Mouse (Mus musculus): Measurements from ENCODE around the gene Gripap1. TPM values are rescaled to one million over a fixed set of nuclear protein-coding genes. Genes with fewer than 3 reads are reported as not detected.
A peak's percentile ranks its signal among the peaks of the same experiment; 100 is the strongest.

The Gripap1 gene
- polyA plus RNA-seq, 1 experiment from 2014 or later: 61.5 TPM

DNA sequence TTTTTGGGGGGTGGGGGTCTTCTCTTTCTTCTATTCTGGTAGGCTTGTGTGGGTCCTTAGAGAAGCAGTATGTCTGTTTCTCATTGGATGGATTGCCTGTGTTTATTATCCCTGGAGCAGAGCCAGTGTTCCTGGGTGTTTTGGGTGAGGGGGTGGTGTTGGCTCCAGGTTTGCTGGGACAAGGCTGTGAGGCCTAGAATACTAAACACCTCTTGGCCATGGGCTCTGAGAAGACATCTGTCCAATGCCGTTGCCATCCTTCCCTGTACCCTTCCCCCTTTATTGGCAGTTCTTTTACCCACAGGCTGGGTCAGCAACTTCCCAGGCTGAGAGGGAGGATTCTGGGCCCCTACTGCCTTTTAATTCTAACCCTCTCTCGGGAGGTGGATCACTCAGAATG, 58.3 kb downstream of the Gripap1 start:
- 56% methylated on average over 2 of the region's 2 CpGs for WGBS
- no peak overlapping the region for H3K4me3 ChIP-seq (ENCODE audit: low read length)
- H3K4me1 ChIP-seq (ENCODE audit: control insufficient read depth, insufficient read depth, low read depth, low read length): peaks cover 18% of the 10 kb centered on the region
- peak; percentile 90 for ATAC-seq
- no peaks in the 10 kb centered on the region for H3K27me3 ChIP-seq (replicated peaks; ENCODE audit: control insufficient read depth, insufficient read depth, low read length)
- H3K36me3 ChIP-seq (ENCODE audit: control insufficient read depth, insufficient read depth, low read length): no peaks in the 10 kb centered on the region
- H3K4me2 ChIP-seq (ENCODE audit: low read length): no peak overlapping the region
- H3K9me3 ChIP-seq (ENCODE audit: control insufficient read depth, low read length): no peaks in the 10 kb centered on the region
- H3K27ac ChIP-seq (ENCODE audit: low read depth, low read length): no peak overlapping the region
- no peak overlapping the region for H3K9ac ChIP-seq (ENCODE audit: low read depth, low read length)

DNA sequence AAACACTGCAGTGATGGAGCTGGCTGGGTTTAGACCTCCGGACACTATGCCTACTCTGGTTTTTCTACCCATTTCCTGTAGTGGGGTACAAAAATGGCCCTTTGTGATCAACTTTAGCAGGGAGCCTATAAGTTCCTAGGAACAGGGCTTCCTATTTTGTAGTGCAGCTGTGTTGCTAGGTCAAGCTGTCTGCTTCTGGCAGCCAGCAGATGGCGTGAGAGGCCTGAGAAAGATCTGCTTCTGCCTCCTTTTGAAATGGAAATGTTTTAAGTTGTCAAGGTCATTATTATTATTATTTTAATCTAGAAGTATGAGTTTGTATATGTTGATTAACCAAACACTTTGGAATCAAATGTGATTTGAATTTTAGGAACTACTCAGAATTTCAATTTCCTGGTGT, 65.0 kb downstream of the Gripap1 start:
- 50% methylated on average over 2 of the region's 2 CpGs for WGBS
- Histone ChIP-seq H3K4me2 (ENCODE audit: low read length) (no peak overlapping the region), H3K9me3 (ENCODE audit: control insufficient read depth, low read length) (no peaks in the 10 kb centered on the region), H3K36me3 (ENCODE audit: control insufficient read depth, insufficient read depth, low read length) (no peaks in the 10 kb centered on the region), H3K27me3 (replicated peaks; ENCODE audit: control insufficient read depth, insufficient read depth, low read length) (no peaks in the 10 kb centered on the region), H3K27ac (ENCODE audit: low read depth, low read length) (no peak overlapping the region), H3K4me3 (ENCODE audit: low read length) (no peak overlapping the region), H3K4me1 (ENCODE audit: control insufficient read depth, insufficient read depth, low read depth, low read length) (no peaks in the 10 kb centered on the region), H3K9ac (ENCODE audit: low read depth, low read length) (no peak overlapping the region)
- no peak for ATAC-seq

DNA sequence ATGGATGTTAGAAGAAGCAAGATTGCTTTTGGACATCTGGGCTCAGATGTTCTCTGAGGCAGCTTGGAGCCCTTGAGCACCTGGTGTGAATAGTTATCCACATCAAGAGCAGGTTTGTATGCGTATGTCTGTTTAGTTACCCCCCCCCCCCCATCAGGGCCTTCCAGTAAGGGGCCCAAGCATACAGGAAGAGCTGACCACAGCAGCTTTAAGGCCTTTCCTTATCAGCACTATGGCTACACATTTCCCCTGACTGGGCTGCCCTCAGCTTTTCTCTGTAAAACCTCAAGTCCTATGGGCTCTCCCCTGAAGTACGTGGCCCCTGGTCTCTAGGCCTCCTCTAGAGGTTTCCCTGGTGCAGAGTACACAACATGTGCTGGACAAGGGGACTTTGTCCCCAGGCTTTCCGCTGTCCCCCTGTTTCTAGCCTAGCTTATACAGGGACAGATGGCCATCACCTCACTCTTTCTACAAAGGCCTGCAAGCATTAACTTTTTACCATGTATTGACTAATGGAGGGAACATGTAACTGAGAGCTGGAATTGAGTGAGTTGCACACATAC, 69.7 kb downstream of the Gripap1 start:
- Histone ChIP-seq H3K27me3 (replicated peaks; ENCODE audit: control insufficient read depth, insufficient read depth, low read length) (no peaks in the 10 kb centered on the region), H3K27ac (ENCODE audit: low read depth, low read length) (no peak overlapping the region), H3K4me3 (ENCODE audit: low read length) (no peak overlapping the region), H3K9me3 (ENCODE audit: control insufficient read depth, low read length) (no peaks in the 10 kb centered on the region), H3K4me1 (ENCODE audit: control insufficient read depth, insufficient read depth, low read depth, low read length) (no peaks in the 10 kb centered on the region), H3K9ac (ENCODE audit: low read depth, low read length) (no peak overlapping the region), H3K4me2 (ENCODE audit: low read length) (no peak overlapping the region), H3K36me3 (ENCODE audit: control insufficient read depth, insufficient read depth, low read length) (no peaks in the 10 kb centered on the region)
- WGBS: 92% methylated on average over 3 of the region's 3 CpGs
- ATAC-seq: no peak

DNA sequence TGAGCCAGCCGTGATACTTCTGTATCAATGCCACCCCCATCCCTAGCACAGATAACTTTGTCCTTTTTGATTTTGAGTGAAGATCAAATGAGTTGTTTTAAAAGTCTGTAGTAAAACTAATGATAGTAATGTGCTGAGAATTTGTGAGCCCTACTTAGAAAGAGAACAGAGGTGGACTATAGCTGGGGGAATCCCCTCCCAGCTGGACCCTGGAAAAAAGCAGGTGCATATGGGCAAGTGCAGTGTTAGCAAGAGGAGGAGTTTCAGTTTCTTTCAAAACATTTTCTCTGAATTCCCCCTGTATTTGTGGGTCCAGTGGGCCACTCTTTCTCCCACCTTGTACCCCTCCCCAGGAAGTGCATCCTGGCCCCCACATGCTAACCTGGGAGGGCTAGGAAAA, 73.6 kb downstream of the Gripap1 start:
- WGBS: 93% methylated on average over 1 of the region's 1 CpGs

DNA sequence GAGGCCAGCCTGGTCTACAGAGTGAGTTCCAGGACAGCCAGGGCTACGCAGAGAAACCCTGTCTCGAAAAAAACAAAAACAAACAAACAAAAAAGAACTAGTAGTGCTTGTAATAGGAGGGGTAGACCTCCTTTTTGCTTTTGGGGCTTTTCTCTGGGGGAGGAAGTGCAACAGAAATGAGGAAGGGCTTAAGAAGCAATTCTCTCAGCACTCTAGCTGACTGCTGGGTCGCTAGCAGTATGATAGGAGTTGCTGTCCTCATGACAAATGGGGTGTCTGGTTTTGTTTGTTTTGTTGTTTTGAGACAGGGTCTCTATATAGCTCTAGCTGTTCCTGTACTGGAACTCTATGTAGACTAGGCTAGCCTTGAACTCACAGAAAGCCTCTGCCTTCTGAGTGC, 75.0 kb downstream of the Gripap1 start:
- no peak overlapping the region for H3K9ac ChIP-seq (ENCODE audit: low read depth, low read length)
- no peak for ATAC-seq
- WGBS: 83% methylated on average over 3 of the region's 3 CpGs
- no peak overlapping the region for H3K4me2 ChIP-seq (ENCODE audit: low read length)
- no peaks in the 10 kb centered on the region for H3K27me3 ChIP-seq (replicated peaks; ENCODE audit: control insufficient read depth, insufficient read depth, low read length)
- H3K9me3 ChIP-seq (ENCODE audit: control insufficient read depth, low read length): no peaks in the 10 kb centered on the region
- no peak overlapping the region for H3K27ac ChIP-seq (ENCODE audit: low read depth, low read length)
- H3K36me3 ChIP-seq (ENCODE audit: control insufficient read depth, insufficient read depth, low read length): 0 out of 2 replicates have a peak, but pooled peaks cover 6% of the 10 kb centered on the region
- no peaks in the 10 kb centered on the region for H3K4me1 ChIP-seq (ENCODE audit: control insufficient read depth, insufficient read depth, low read depth, low read length)
- H3K4me3 ChIP-seq (ENCODE audit: low read length): no peak overlapping the region

More for the DNA sequence above, 73.6 kb downstream of the Gripap1 start:
- no peak overlapping the region for H3K4me2 ChIP-seq (ENCODE audit: low read length)
- H3K9me3 ChIP-seq (ENCODE audit: control insufficient read depth, low read length): no peaks in the 10 kb centered on the region
- H3K9ac ChIP-seq (ENCODE audit: low read depth, low read length): no peak overlapping the region
- no peak for ATAC-seq
- no peaks in the 10 kb centered on the region for H3K4me1 ChIP-seq (ENCODE audit: control insufficient read depth, insufficient read depth, low read depth, low read length)
- H3K36me3 ChIP-seq (ENCODE audit: control insufficient read depth, insufficient read depth, low read length): 0 out of 2 replicates have a peak, but pooled peaks cover 4% of the 10 kb centered on the region
- H3K27ac ChIP-seq (ENCODE audit: low read depth, low read length): no peak overlapping the region
- H3K27me3 ChIP-seq (replicated peaks; ENCODE audit: control insufficient read depth, insufficient read depth, low read length): no peaks in the 10 kb centered on the region
- H3K4me3 ChIP-seq (ENCODE audit: low read length): no peak overlapping the region

DNA sequence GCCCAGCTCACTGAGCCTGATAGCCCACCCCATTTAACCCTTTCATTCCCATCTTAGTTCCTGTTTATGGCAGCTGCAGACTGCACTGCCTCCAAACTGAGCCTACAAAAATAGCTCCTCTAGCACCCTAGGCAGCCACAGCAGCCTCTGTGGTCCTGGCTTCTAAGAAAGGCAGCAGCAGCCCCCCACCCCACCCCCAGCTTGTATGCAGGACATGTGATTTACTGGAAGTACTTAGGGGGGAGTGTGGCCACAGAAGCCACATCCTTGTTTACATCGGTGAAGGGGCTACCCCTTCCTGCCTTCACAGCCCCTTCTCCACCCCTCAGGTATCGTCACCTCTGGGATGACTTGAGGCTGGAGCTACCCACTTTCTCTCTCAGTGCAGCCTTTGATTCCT, 75.8 kb downstream of the Gripap1 start:
- no peak overlapping the region for H3K9ac ChIP-seq (ENCODE audit: low read depth, low read length)
- 70% methylated on average over 2 of the region's 2 CpGs for WGBS

DNA sequence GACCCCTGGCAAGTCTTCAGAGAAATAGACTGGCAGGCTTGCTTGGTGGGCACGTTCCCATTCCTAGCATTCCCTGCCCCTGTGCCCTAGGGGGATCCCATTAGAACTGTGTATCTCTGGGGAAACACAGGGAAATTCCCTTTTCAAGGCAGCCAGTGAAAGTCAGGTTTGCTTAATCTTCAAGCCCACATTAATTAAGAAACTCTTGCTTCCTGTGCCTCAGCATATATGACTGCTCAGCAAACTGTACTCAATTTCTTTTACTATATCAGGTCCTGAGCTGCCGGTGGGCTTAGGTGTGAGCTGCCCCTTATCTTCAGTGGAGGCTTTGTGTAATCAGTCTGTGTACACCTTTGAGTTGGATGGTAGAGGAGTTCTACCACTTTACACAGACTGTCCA, 76.2 kb downstream of the Gripap1 start:
- 69% methylated on average over 2 of the region's 2 CpGs for WGBS
- no peaks in the 10 kb centered on the region for H3K9me3 ChIP-seq (ENCODE audit: control insufficient read depth, low read length)
- H3K4me2 ChIP-seq (ENCODE audit: low read length): no peak overlapping the region
- H3K4me1 ChIP-seq (ENCODE audit: control insufficient read depth, insufficient read depth, low read depth, low read length): no peaks in the 10 kb centered on the region
- no peaks in the 10 kb centered on the region for H3K27me3 ChIP-seq (replicated peaks; ENCODE audit: control insufficient read depth, insufficient read depth, low read length)
- 0 out of 2 replicates have a peak, but pooled peaks cover 6% of the 10 kb centered on the region for H3K36me3 ChIP-seq (ENCODE audit: control insufficient read depth, insufficient read depth, low read length)
- no peak overlapping the region for H3K27ac ChIP-seq (ENCODE audit: low read depth, low read length)
- ATAC-seq: no peak
- H3K9ac ChIP-seq (ENCODE audit: low read depth, low read length): no peak overlapping the region
- no peak overlapping the region for H3K4me3 ChIP-seq (ENCODE audit: low read length)

More for the DNA sequence above, 75.8 kb downstream of the Gripap1 start:
- no peaks in the 10 kb centered on the region for H3K27me3 ChIP-seq (replicated peaks; ENCODE audit: control insufficient read depth, insufficient read depth, low read length)
- 0 out of 2 replicates have a peak, but pooled peaks cover 6% of the 10 kb centered on the region for H3K36me3 ChIP-seq (ENCODE audit: control insufficient read depth, insufficient read depth, low read length)
- no peak for ATAC-seq
- no peak overlapping the region for H3K4me2 ChIP-seq (ENCODE audit: low read length)
- no peaks in the 10 kb centered on the region for H3K4me1 ChIP-seq (ENCODE audit: control insufficient read depth, insufficient read depth, low read depth, low read length)
- H3K9me3 ChIP-seq (ENCODE audit: control insufficient read depth, low read length): no peaks in the 10 kb centered on the region
- H3K4me3 ChIP-seq (ENCODE audit: low read length): no peak overlapping the region
- no peak overlapping the region for H3K27ac ChIP-seq (ENCODE audit: low read depth, low read length)

DNA sequence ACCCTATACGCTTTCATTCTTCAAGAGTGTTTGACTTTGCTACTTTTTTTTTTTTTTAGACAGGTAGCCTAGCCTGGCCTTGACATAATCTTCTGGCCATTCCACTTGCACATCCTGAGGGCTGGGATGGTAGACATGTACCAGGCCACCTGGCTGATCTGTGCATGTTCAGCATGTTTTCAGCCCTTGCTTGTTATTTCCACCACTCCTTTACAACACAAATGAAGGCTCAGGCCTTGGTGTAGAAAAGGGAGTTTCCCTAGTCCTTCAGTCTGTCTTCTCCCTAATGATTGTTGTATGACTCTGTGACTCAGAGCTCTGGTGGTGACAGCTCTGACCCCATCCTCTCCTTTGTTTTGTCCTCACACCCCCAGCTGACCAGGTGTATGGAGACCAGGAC, 77.6 kb downstream of the Gripap1 start:
- no peak for ATAC-seq
- Histone ChIP-seq H3K27me3 (replicated peaks; ENCODE audit: control insufficient read depth, insufficient read depth, low read length) (no peaks in the 10 kb centered on the region), H3K4me3 (ENCODE audit: low read length) (no peak overlapping the region), H3K27ac (ENCODE audit: low read depth, low read length) (no peak overlapping the region), H3K9ac (ENCODE audit: low read depth, low read length) (no peak overlapping the region), H3K4me2 (ENCODE audit: low read length) (no peak overlapping the region), H3K4me1 (ENCODE audit: control insufficient read depth, insufficient read depth, low read depth, low read length) (no peaks in the 10 kb centered on the region), H3K36me3 (ENCODE audit: control insufficient read depth, insufficient read depth, low read length) (0 out of 2 replicates have a peak, but pooled peaks cover 6% of the 10 kb centered on the region), H3K9me3 (ENCODE audit: control insufficient read depth, low read length) (no peaks in the 10 kb centered on the region)
- 100% methylated on average over 1 of the region's 1 CpGs for WGBS

DNA sequence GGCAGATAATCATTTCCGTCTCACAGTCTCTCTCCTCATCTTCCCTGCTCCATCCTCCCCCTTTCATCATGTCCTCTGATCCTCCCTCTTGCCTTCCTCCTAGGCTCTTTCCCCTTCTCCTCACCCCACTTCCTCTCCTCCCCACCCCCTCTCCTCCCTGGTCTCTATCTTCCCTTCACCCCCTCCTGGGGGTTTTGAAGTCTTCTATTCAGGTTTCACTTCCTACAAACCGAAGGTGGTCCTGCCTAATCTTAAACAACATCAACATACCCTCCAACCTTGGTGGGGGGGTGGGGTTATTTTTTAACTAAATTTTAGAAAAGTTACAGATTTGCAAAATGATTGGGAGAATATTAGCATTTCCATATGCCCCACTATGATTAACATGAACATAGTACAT, 78.9 kb downstream of the Gripap1 start:
- no peak overlapping the region for H3K9ac ChIP-seq (ENCODE audit: low read depth, low read length)
- 47% methylated on average over 2 of the region's 2 CpGs for WGBS
- ATAC-seq: no peak
- H3K36me3 ChIP-seq (ENCODE audit: control insufficient read depth, insufficient read depth, low read length): 0 out of 2 replicates have a peak, but pooled peaks cover 6% of the 10 kb centered on the region
- no peak overlapping the region for H3K27ac ChIP-seq (ENCODE audit: low read depth, low read length)
- H3K4me1 ChIP-seq (ENCODE audit: control insufficient read depth, insufficient read depth, low read depth, low read length): no peaks in the 10 kb centered on the region
- no peaks in the 10 kb centered on the region for H3K27me3 ChIP-seq (replicated peaks; ENCODE audit: control insufficient read depth, insufficient read depth, low read length)
- H3K4me2 ChIP-seq (ENCODE audit: low read length): no peak overlapping the region
- no peaks in the 10 kb centered on the region for H3K9me3 ChIP-seq (ENCODE audit: control insufficient read depth, low read length)
- H3K4me3 ChIP-seq (ENCODE audit: low read length): no peak overlapping the region

Data from hindbrain, embryonic 16.5 days (tissue).